Mouse (Mus musculus) ES-Bruce4 (cell line): ENCODE results near the gene Cwc22.

ENCODE experiments used
- CTCF ChIP-seq: IDR thresholded peaks from one replicate; pipeline ENCODE4 v1.8.1; 2011; ENCODE audit warnings: low read depth, low read length
- EP300 ChIP-seq: IDR thresholded peaks from 2 replicates; pipeline ENCODE4 v1.6.1; 2011; ENCODE audit warnings: low read depth, low read length; ENCODE audit not compliant: insufficient read depth
- POLR2A ChIP-seq: IDR thresholded peaks from one replicate; pipeline ENCODE4 v1.8.1; 2011; ENCODE audit warnings: low read length; ENCODE audit not compliant: insufficient read depth

- no peak for TF ChIP-seq CTCF
- TF ChIP-seq POLR2A = no peak
- TF ChIP-seq EP300 = no peak
Observed at GRCm38 (mm10) chr2:77928352-77928751, 17.8 kb downstream of the Cwc22 start.
